10 mouse cellular contexts compared by ENCODE assay signal in genomic region chr11:54930318-54930979, GRCm38 (mm10). TPM values are rescaled to one million over a fixed set of nuclear protein-coding genes. Genes with fewer than 3 reads are reported as not detected.
DNase-seq lines count a peak whose midpoint lies in the region; ATAC-seq and TF ChIP-seq lines count a peak whose summit lies in the region.
"Had no signal": no experiment of that assay in that cellular context is flagged by ENCODE, and none has a peak within 500 bp of the region (broad histone marks: within the 10 kb centered on the region; RNA-seq: fewer than 3 reads in every experiment).

No protein-coding gene starts in this region.

- DNase-seq in kidney, adult 9 months, result peak; percentile 55
- DNase-seq in MEL (ENCODE audit: low read depth, low spot score), result peak; percentile 66
- peak; percentile 56 for DNase-seq in cerebellum, adult 11 months
- DNase-seq in left cerebral cortex, postnatal 4 days, result peak; percentile 57
- peak; percentile 78 for DNase-seq in retina, embryonic 14.5 days (ENCODE audit: low spot score)

- no peak overlapping the region for H3K9ac ChIP-seq in kidney, embryonic 15.5 days
- H3K9ac ChIP-seq in MEL (ENCODE audit: control insufficient read depth, low read depth, low read length, poor library complexity, severe bottlenecking), result no peak overlapping the region
- H3K9ac ChIP-seq in heart, embryonic 13.5 days, result 0 out of 2 replicates have a peak overlapping the region, but pooled peaks have one; percentile 15

- no peaks in the 10 kb centered on the region for H3K4me1 ChIP-seq in kidney, embryonic 15.5 days
- peaks cover under 1 to 5% of the 10 kb centered on the region in 2 experiments; a peak in 2 of 4 replicates for H3K4me1 ChIP-seq in MEL (ENCODE audit: control insufficient read depth in 1 of 2, insufficient read depth in 2 of 2, low read length in 2 of 2)
- H3K4me1 ChIP-seq in heart, embryonic 13.5 days, result peaks cover 23% of the 10 kb centered on the region

- peak; percentile 64 to 88 (median 80) for TF ChIP-seq CTCF in MEL (IDR thresholded peaks at IDR 0.05 in 2 of 3, conservative IDR thresholded peaks at IDR 0.05 in 1 of 3; ENCODE audit: control insufficient read depth in 1 of 3, insufficient read depth in 1 of 3, low read depth in 2 of 3, low read length in 3 of 3, poor library complexity in 1 of 3, severe bottlenecking in 1 of 3)

- no peak overlapping the region for H3K4me2 ChIP-seq in kidney, embryonic 15.5 days
- H3K4me2 ChIP-seq in heart, embryonic 13.5 days, result no peak overlapping the region

- peak; percentile 65 for TF ChIP-seq RAD21 in MEL (IDR thresholded peaks at IDR 0.05; ENCODE audit: low read depth, low read length)

- no peak for TF ChIP-seq EP300 in MEL (IDR thresholded peaks at IDR 0.05; ENCODE audit: low read depth in 1 of 2, low read length in 2 of 2)

- 74% methylated on average over 7 of the region's 7 CpGs for WGBS in kidney, embryonic 15.5 days
- WGBS in heart, embryonic 13.5 days, result 58% methylated on average over 7 of the region's 7 CpGs

- H3K27ac ChIP-seq in kidney, embryonic 15.5 days, result no peak overlapping the region
- H3K27ac ChIP-seq in MEL (ENCODE audit: control insufficient read depth, low read depth, low read length), result no peak overlapping the region
- H3K27ac ChIP-seq in heart, embryonic 13.5 days (replicated peaks), result no peak overlapping the region; the same call in 1 of the 2 replicates

- no peak for TF ChIP-seq POLR2A in MEL (IDR thresholded peaks at IDR 0.05; ENCODE audit: control insufficient read depth in 1 of 2, insufficient read depth in 1 of 2, low read depth in 1 of 2, low read length in 2 of 2, poor library complexity in 1 of 2)

- no peak overlapping the region for H3K4me3 ChIP-seq in kidney, embryonic 15.5 days (replicated peaks)
- H3K4me3 ChIP-seq in MEL (ENCODE audit: control insufficient read depth in 1 of 2, insufficient read depth in 1 of 2, low read depth in 2 of 2, low read length in 2 of 2), result no peak overlapping the region
- no peak overlapping the region for H3K4me3 ChIP-seq in heart, embryonic 13.5 days
- H3K4me3 ChIP-seq: erythroblast, embryonic 14.5 days; megakaryocyte, embryonic 14.5 days had no signal

- H3K79me2 ChIP-seq in MEL (ENCODE audit: control insufficient read depth, insufficient read depth, low read length, poor library complexity), result no peaks in the 10 kb centered on the region

- intact Hi-C loops in left cerebral cortex, postnatal 4 days (cut with DNase I), result loop anchor here (2.0 kb wide), 1 partner anchor 54 kb away; no protein-coding TSS in a partner anchor

- peaks cover 79% of the 10 kb centered on the region for H3K36me3 ChIP-seq in kidney, embryonic 15.5 days
- H3K36me3 ChIP-seq in MEL (ENCODE audit: control insufficient read depth in 1 of 2, insufficient read depth in 2 of 2, low read length in 2 of 2), result peaks cover 0 to 2% of the 10 kb centered on the region in 2 experiments; a peak in 2 of 4 replicates
- H3K36me3 ChIP-seq in heart, embryonic 13.5 days, result peaks cover 98% of the 10 kb centered on the region

- ATAC-seq in kidney, embryonic 15.5 days (replicated peaks; ENCODE audit: low FRiP score), result no peak
- no peak for ATAC-seq in heart, embryonic 13.5 days (ENCODE audit: extremely low read depth, insufficient number of reproducible peaks, low FRiP score, low TSS enrichment)
- no peak for ATAC-seq in erythroblast, adult 5-6 weeks (replicated peaks; ENCODE audit: low FRiP score, poor library complexity, severe bottlenecking)

- no peaks in the 10 kb centered on the region for H3K27me3 ChIP-seq in kidney, embryonic 15.5 days
- H3K27me3 ChIP-seq in MEL (ENCODE audit: control insufficient read depth in 1 of 2, insufficient read depth in 2 of 2, low read length in 2 of 2), result no peaks in the 10 kb centered on the region
- H3K27me3 ChIP-seq in heart, embryonic 13.5 days (replicated peaks), result no peaks in the 10 kb centered on the region
- H3K27me3 ChIP-seq: megakaryocyte, embryonic 14.5 days had no signal

- H3K9me3 ChIP-seq in kidney, embryonic 15.5 days (replicated peaks), result no peaks in the 10 kb centered on the region
- no peaks in the 10 kb centered on the region for H3K9me3 ChIP-seq in MEL (replicated peaks; ENCODE audit: insufficient read depth, low read length)
- H3K9me3 ChIP-seq in heart, embryonic 13.5 days, result no peaks in the 10 kb centered on the region
- H3K9me3 ChIP-seq: megakaryocyte, embryonic 14.5 days had no signal

TF ChIP-seq in MEL, 35 proteins besides CTCF, POLR2A, EP300 and RAD21:
- TF ChIP-seq UBTF (IDR thresholded peaks at IDR 0.05; ENCODE audit: borderline replicate concordance, insufficient read depth, low read depth, low read length) (no peak), KAT2A (conservative IDR thresholded peaks at IDR 0.05; ENCODE audit: low read depth, low read length) (no peak), SMC3 (IDR thresholded peaks at IDR 0.05; ENCODE audit: low read depth, low read length) (peak; percentile 85), USF1 (IDR thresholded peaks at IDR 0.05; ENCODE audit: low read depth, low read length) (no peak), MXI1 (IDR thresholded peaks at IDR 0.05; ENCODE audit: low read depth, low read length) (no peak), ZC3H11A (IDR thresholded peaks at IDR 0.05; ENCODE audit: low read depth, low read length) (peak; percentile 65), JUND (IDR thresholded peaks at IDR 0.05; ENCODE audit: low read depth, low read length) (no peak), HCFC1 (IDR thresholded peaks at IDR 0.05; ENCODE audit: low read depth, low read length) (no peak), ELF1 (IDR thresholded peaks at IDR 0.05; ENCODE audit: low read depth, low read length) (no peak), CHD2 (IDR thresholded peaks at IDR 0.05; ENCODE audit: low read length) (no peak), NELFE (IDR thresholded peaks at IDR 0.05; ENCODE audit: low read depth, low read length) (no peak), MYC (IDR thresholded peaks at IDR 0.05; ENCODE audit: low read depth, low read length) (no peak), ZNF384 (IDR thresholded peaks at IDR 0.05; ENCODE audit: low read depth, low read length) (no peak)

RNA-seq across cellular contexts. Expression of gene Gpx3, which starts 28.2 kb away (rescaled TPM):
- polyA plus RNA-seq in kidney, embryonic 15.5 days (2015; fragmentation: Nextera tagmentation; extraction: Ambion mirVana), result 156 and 157 TPM in 2 replicates
- 0.12 TPM in 1 of 2 replicates, not detected in the other for total RNA-seq in MEL (2012; rRNA removed)
- polyA plus RNA-seq in MEL (2012; ENCODE audit: insufficient read depth in 1 of 2, insufficient read length in 2 of 2, low read depth in 1 of 2, low replicate concordance in 2 of 2, missing spikeins in 1 of 2), result under 1 TPM in 1 of 2 experiments, not detected in 1; 0.15 TPM
- polyA plus RNA-seq in heart, embryonic 13.5 days (2015; fragmentation: Nextera tagmentation; extraction: Ambion mirVana), result 1,129 and 1,294 TPM in 2 replicates
- total RNA-seq in left cerebral cortex, postnatal 4 days (2021), result 1 to 10 TPM; 5.1 to 9.6 TPM
- total RNA-seq in erythroblast, adult 5-6 weeks (2015; ENCODE audit: low replicate concordance), result 20.9 and 32.1 TPM in 2 replicates
- 0.84 and 1.8 TPM in 2 replicates for total RNA-seq in erythroblast, adult 5-6 weeks (2017; ENCODE audit: low replicate concordance)

RNA-seq across cellular contexts. Expression of gene Tnip1, which starts 32.3 kb away (rescaled TPM):
- 16.8 and 20.7 TPM in 2 replicates for polyA plus RNA-seq in kidney, embryonic 15.5 days (2015; fragmentation: Nextera tagmentation; extraction: Ambion mirVana)
- 8.1 and 10.5 TPM in 2 replicates for total RNA-seq in MEL (2012; rRNA removed)
- polyA plus RNA-seq in MEL (2012; ENCODE audit: insufficient read depth in 1 of 2, insufficient read length in 2 of 2, low read depth in 1 of 2, low replicate concordance in 2 of 2, missing spikeins in 1 of 2), result 10 to 100 TPM in 1 of 2 experiments, not detected in 1; 19.7 TPM
- 18.6 and 21.2 TPM in 2 replicates for polyA plus RNA-seq in heart, embryonic 13.5 days (2015; fragmentation: Nextera tagmentation; extraction: Ambion mirVana)
- total RNA-seq in left cerebral cortex, postnatal 4 days (2021), result 10 to 100 TPM; 22.8 to 24.9 TPM
- total RNA-seq in erythroblast, adult 5-6 weeks (2015; ENCODE audit: low replicate concordance), result 13.6 and 13.8 TPM in 2 replicates
- 20.5 and 25.6 TPM in 2 replicates for total RNA-seq in erythroblast, adult 5-6 weeks (2017; ENCODE audit: low replicate concordance)
